Mouse (Mus musculus) embryonic facial prominence, embryonic 14.5 days (tissue): Measurements from ENCODE around the gene Cct5. TPM values are rescaled to one million over a fixed set of nuclear protein-coding genes. Genes with fewer than 3 reads are reported as not detected.
A peak's percentile ranks its signal among the peaks of the same experiment; 100 is the strongest.

ENCODE experiments used
- ATAC-seq: fragments of 200-750 bp; cut with Nextera tagmentation; 2 replicates; pipeline ENCODE4 v1.8.0; 2017; ENCODE audit warnings: low read depth, moderate number of reproducible peaks, moderate TSS enrichment
- DNase-seq: peaks from one replicate; pipeline ENCODE4 v3.0.0-alpha.2; 2015; ENCODE audit warnings: low spot score
- H3K27ac ChIP-seq: fragments of 300-500 bp; sonication (generic); replicated peaks from 2 replicates; pipeline ENCODE4 v1.5.1; 2014; ENCODE audit warnings: low read depth, mild to moderate bottlenecking, low read length, moderate library complexity
- H3K27me3 ChIP-seq: fragments of 300-500 bp; sonication (generic); replicated peaks from 2 replicates; pipeline ENCODE4 v1.6.1; 2014; ENCODE audit warnings: low read length; ENCODE audit not compliant: control insufficient read depth, insufficient read depth
- H3K36me3 ChIP-seq: fragments of 300-500 bp; sonication (generic); 2 replicates; pipeline ENCODE4 v1.6.1; 2014; ENCODE audit warnings: low read length, mixed read lengths; ENCODE audit not compliant: control insufficient read depth, insufficient read depth
- H3K4me1 ChIP-seq: fragments of 300-500 bp; sonication (generic); 2 replicates; pipeline ENCODE4 v1.6.1; 2014; ENCODE audit warnings: antibody characterized with exemption, low read length; ENCODE audit not compliant: control insufficient read depth, insufficient read depth
- H3K4me2 ChIP-seq: fragments of 300-500 bp; sonication (generic); 2 replicates; pipeline ENCODE4 v1.6.1; 2014; ENCODE audit warnings: low read depth, mild to moderate bottlenecking, low read length, moderate library complexity, mixed read lengths
- H3K4me3 ChIP-seq: fragments of 300-500 bp; sonication (generic); 2 replicates; pipeline ENCODE4 v1.5.1; 2014; ENCODE audit warnings: low read depth, mild to moderate bottlenecking, low read length
- H3K9ac ChIP-seq: fragments of 300-500 bp; sonication (generic); 2 replicates; pipeline ENCODE4 v1.6.1; 2014; ENCODE audit warnings: low read depth, mild to moderate bottlenecking, low read length, moderate library complexity, mixed read lengths
- H3K9me3 ChIP-seq: fragments of 300-500 bp; sonication (generic); 2 replicates; pipeline ENCODE4 v1.6.1; 2016; ENCODE audit warnings: low read length; ENCODE audit not compliant: control insufficient read depth
- WGBS: fragments of 180-500 bp; shearing (Covaris S2); extraction: QIAGEN DNeasy Blood & Tissue Kit; methylation state at CpG from one replicate; pipeline ENCODE4 v1.1.7; 2014; 5-methylcytosine and 5-hydroxymethylcytosine counted together
- polyA plus RNA-seq: library from polyadenylated mRNA; unstranded; fragments of >200 nt; fragmentation: Nextera tagmentation; extraction: Ambion mirVana; gene quantifications from 2 replicates; pipeline ENCODE4 v1.2.1, GENCODE M21; 2014

Cct5 gene
- polyA plus RNA-seq, 1 experiment from 2014 or later = 494 TPM

DNA sequence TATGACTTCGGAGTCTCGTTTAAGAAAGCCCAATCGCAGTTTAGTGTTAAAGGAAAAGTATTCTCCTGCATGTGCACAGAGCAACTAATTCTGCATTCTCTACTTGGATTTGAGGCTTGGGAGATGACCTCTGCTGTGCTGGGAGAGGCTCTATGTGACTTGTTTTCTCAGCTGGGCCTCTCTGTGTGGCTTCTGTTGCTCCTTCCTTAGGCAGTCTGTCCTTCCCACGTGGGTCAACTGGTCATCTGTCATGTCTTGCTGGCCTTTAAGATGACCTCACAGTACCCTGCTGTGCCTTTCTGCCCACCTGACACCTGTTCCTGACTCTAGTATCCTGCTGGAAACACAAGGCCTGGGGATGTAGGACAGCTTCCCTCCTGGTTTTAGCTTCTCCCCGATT, 25.5 kb downstream of the Cct5 start:
- no peaks in the 10 kb centered on the region for H3K36me3 ChIP-seq
- H3K4me3 ChIP-seq = no peak overlapping the region
- H3K4me1 ChIP-seq = 0 out of 2 replicates have a peak, but pooled peaks cover 9% of the 10 kb centered on the region
- no peak for ATAC-seq
- H3K27me3 ChIP-seq = no peaks in the 10 kb centered on the region
- no peaks in the 10 kb centered on the region for H3K9me3 ChIP-seq
- H3K27ac ChIP-seq = no peak overlapping the region
- 68% methylated on average over 5 of the region's 5 CpGs for WGBS
- no peak overlapping the region for H3K4me2 ChIP-seq
- DNase-seq = no peak
- H3K9ac ChIP-seq = no peak overlapping the region

DNA sequence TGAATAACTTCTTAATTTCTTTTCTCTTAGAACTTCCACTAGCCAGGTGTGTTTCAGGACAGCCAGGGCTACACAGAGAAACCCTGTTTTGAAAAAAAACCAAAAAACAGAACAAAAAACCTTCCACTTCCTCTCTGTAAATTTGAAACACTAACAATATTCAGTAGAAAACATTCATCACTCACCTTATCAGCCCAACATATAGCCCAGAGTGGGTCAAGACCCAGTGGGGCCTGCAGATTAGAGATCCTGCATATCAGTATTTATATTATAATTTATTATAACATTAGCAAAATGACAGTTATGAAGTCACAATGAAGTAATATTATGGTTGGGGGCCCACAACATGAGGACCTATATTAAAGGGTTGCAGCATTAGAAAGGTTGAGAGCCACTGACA, 27.9 kb downstream of the Cct5 start:
- ATAC-seq (no peak), DNase-seq (no peak)
- H3K9me3 ChIP-seq = no peaks in the 10 kb centered on the region

DNA sequence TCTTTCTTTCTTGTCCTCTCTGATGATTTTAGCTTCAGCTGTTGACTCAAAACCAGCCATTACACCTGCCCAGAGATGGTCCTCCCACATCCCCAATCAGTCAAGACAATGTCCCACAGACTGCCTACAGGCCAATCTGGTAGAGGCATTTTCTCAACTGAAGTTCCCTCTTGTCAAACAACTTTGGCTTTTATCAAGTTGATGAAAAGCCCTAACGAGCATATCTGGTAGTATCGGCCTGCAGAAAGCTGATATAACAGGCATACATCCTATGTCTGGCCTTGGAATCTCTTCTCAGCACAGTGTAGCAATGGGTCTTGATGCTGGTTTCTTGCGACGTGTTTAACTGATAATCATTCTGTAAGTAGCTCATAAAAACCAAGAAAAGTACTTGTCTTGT, 28.3 kb downstream of the Cct5 start:
- Histone ChIP-seq H3K9me3 (no peaks in the 10 kb centered on the region), H3K4me2 (no peak overlapping the region), H3K36me3 (no peaks in the 10 kb centered on the region), H3K9ac (no peak overlapping the region), H3K27me3 (no peaks in the 10 kb centered on the region), H3K4me3 (no peak overlapping the region), H3K27ac (no peak overlapping the region), H3K4me1 (peaks cover 27% of the 10 kb centered on the region)
- 84% methylated on average over 4 of the region's 4 CpGs for WGBS
- no peak for ATAC-seq
- no peak for DNase-seq

More for the DNA sequence above, 27.9 kb downstream of the Cct5 start:
- Histone ChIP-seq H3K27me3 (no peaks in the 10 kb centered on the region), H3K4me3 (no peak overlapping the region), H3K36me3 (no peaks in the 10 kb centered on the region), H3K9ac (no peak overlapping the region), H3K4me2 (no peak overlapping the region), H3K27ac (no peak overlapping the region), H3K4me1 (peaks cover 23% of the 10 kb centered on the region)

DNA sequence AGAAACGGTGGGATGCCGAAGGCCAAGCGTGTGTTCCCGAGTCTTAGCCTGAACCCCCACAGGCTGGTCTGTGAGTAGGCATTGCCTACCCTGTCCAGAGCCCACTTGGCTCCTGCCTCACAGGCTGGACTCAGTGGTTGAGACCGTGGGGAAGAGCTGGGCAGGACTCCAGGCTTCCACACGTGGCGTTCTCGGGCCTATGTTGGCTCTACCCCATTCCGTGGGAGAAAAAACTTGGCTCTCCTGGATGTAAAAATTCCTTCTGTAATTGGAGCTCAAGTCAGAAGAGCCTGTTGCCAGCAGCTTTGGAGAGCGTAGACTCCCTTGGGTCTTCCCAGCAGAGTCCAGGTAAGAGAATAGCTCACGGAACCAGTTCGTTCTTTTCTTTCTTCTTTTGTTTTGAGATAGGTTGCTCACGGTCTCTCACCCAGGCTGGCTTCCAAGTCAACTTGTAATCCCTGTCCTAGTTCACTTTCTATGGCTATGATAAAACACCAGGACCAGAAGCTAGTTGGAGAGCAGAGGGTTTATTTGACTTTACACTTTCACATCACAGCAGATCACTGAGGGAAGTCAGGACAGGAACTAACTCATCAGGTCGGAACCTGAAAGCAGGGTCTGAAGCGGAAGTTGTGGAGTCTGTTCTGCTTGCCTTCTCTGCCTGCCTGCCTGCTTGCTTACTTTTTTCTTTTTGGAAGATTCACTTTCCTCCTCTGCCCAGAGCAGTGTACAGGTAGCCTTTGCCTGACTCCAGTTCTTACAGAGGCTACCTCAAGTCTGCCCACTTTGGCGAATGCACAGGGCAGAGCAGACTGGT, 29.5 kb downstream of the Cct5 start:
- DNase-seq = peak; percentile 88
- peak overlapping the region; percentile 59 for H3K27ac ChIP-seq

DNA sequence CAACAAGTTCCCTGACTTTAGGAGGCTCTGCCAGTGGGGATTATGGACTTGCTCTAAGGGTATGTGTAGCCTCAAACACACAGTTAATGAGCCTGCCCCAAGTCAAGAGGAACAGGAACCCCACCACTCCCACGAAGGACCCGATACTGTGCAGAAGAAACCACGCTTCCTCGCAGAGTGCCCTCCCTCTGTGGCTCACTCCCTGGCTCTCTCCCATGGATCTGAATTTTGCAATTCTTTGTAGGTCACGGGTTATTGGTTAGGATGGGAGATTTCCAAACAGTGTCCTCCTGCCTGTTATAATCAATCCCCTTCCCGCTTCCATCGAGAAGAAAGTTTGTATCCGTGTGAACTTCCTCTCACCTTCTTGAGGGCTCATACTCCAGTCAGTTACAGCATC, 30.6 kb downstream of the Cct5 start:
- H3K4me3 ChIP-seq = no peak overlapping the region
- H3K27ac ChIP-seq = no peak overlapping the region
- ATAC-seq = no peak
- H3K9ac ChIP-seq = no peak overlapping the region
- no peaks in the 10 kb centered on the region for H3K9me3 ChIP-seq
- DNase-seq = no peak
- peaks cover 29% of the 10 kb centered on the region for H3K4me1 ChIP-seq
- no peaks in the 10 kb centered on the region for H3K27me3 ChIP-seq
- WGBS = 96% methylated on average over 8 of the region's 8 CpGs
- no peaks in the 10 kb centered on the region for H3K36me3 ChIP-seq
- H3K4me2 ChIP-seq = no peak overlapping the region

More for the DNA sequence above, 29.5 kb downstream of the Cct5 start:
- H3K4me3 ChIP-seq = no peak overlapping the region
- 0 out of 2 replicates have a peak overlapping the region, but pooled peaks have one; percentile 8 for H3K4me2 ChIP-seq
- no peaks in the 10 kb centered on the region for H3K9me3 ChIP-seq
- H3K9ac ChIP-seq = no peak overlapping the region
- 61% methylated on average over 16 of the region's 16 CpGs for WGBS
- H3K27me3 ChIP-seq = no peaks in the 10 kb centered on the region
- peaks cover 29% of the 10 kb centered on the region for H3K4me1 ChIP-seq
- ATAC-seq = peak; percentile 76
- no peaks in the 10 kb centered on the region for H3K36me3 ChIP-seq

DNA sequence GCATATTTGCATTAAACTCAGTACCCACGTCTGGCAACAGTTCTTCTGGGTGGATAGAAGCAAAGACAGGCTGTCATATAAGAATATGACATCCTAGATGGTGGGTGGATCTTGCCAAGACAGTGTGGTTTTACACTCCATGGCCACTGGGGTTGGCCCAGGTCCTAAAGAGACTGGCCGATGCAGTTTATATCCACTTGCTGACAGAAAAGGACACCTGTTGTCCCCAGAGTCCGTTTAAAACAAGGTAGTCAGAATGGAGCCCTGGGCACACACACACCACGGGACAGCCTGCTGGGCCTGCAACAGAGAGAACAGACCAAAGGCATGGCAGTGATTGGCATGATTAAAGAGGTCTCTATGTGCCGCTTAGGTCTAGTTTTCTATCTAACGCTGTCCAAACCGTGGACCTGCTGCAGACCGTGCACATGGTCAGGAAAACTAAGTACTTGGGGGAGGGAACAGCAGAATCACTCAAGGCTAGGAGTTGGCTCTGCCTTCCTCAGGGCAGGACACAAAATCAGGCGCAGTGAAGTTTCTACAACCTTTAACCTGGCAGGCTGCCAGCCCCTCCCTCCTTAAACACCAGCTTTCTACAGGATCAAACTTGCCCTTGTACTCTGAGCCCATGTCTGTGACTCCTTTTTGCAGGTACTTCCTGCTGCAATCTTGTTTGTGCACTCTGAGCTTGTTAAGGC, 32.1 kb downstream of the Cct5 start:
- Histone ChIP-seq H3K4me1 (peaks cover 29% of the 10 kb centered on the region), H3K4me2 (no peak overlapping the region), H3K27me3 (no peaks in the 10 kb centered on the region), H3K4me3 (no peak overlapping the region), H3K27ac (no peak overlapping the region), H3K9me3 (no peaks in the 10 kb centered on the region), H3K36me3 (no peaks in the 10 kb centered on the region), H3K9ac (no peak overlapping the region)
- WGBS = 52% methylated on average over 9 of the region's 9 CpGs
- DNase-seq = peak; percentile 70
- peak; percentile 23 for ATAC-seq

DNA sequence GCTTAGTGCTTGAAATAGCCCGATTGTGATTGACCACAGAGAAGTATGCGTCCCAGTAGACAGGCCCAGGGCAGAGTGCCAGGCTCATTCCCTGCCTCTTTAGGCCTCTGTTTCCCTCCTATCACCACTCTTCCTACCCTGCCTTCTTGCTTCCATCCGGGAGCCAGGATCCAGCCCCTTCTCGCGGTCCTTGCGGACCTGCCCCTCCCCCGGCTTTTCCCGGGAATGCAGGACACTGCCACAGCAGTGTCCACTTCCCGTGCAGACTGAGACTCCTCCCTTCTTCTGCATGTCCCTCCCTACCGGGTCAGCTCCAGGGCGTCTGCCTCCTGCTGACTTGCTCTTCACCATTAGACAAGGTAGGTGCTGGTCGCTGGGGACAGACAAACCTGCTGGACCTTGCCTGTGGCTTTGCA, 33.0 kb downstream of the Cct5 start:
- Histone ChIP-seq H3K36me3 (no peaks in the 10 kb centered on the region), H3K27me3 (no peaks in the 10 kb centered on the region), H3K9ac (no peak overlapping the region), H3K4me1 (peaks cover 29% of the 10 kb centered on the region), H3K4me3 (no peak overlapping the region), H3K4me2 (peak overlapping the region; percentile 32), H3K27ac (peak overlapping the region; percentile 59), H3K9me3 (no peaks in the 10 kb centered on the region)
- ATAC-seq (peak; percentile 50), DNase-seq (peak; percentile 69)
- WGBS = 20% methylated on average over 12 of the region's 12 CpGs

DNA sequence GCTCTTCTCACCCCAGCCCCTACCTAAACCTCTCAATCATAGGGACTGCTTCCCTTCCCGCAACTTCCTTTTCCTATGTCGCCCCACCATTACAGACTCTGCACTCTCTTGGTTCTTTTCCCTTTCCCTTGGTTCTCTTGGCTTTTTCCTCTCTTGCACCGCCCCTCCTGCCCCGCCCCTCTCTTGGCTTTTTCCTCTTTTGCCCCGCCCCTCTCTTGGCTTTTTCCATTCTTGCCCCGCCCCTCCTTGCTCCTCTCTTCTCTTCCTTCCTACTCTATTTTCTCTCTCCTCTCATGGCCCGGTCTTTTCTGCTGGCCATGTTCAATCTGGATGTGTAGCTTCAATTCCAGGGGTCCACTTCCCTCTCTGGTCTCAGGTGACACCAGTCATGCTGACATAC, 34.2 kb downstream of the Cct5 start:
- no peak for DNase-seq
- Histone ChIP-seq H3K4me3 (no peak overlapping the region), H3K9ac (no peak overlapping the region), H3K27me3 (no peaks in the 10 kb centered on the region), H3K4me2 (no peak overlapping the region), H3K4me1 (peaks cover 25% of the 10 kb centered on the region), H3K36me3 (no peaks in the 10 kb centered on the region), H3K27ac (no peak overlapping the region), H3K9me3 (no peaks in the 10 kb centered on the region)
- WGBS = 68% methylated on average over 7 of the region's 7 CpGs
- no peak for ATAC-seq
